Mouse (Mus musculus): ENCODE data around the gene Rnf2.

DNA sequence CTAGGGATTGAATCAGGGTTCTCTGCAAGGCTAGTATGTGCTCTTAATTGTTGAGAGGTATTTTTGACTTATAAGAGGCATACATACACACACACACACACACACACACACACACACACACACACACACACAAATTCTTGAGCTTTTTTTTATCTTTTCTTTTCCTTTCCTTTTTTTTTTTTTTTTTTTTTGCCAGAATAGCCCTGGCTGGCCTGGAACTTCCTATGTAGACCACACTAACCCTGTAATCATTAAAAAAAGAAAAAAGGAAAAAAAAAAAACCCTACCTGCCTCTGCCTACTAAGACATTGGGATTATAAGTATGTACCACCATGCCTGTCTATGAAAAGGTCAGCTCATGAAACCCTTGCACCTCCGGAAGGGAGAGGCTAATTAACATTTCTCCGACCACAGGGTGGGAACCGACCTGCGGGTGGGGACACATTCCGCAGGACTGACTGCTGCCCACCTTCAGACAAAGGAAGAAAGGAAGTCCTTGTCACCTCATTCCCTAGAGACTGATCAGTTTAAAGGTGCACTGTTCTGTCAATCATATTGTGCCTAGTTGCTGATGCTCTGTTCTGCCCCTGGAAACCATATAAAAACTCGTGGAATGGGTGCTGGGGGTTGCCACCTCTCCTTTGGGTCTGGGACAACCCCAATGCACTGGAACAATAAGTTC lies 43.2 kb upstream of the Rnf2 start:
- TF ChIP-seq CTCF (IDR thresholded peaks at IDR 0.05; ENCODE audit: control insufficient read depth, insufficient read depth, low read length) (no peak), POLR2A (IDR thresholded peaks at IDR 0.05; ENCODE audit: borderline replicate concordance, control insufficient read depth, low read depth, low read length) (no peak)
